Mouse (Mus musculus) CD4-positive helper T cell, adult 2 months (primary cell): ENCODE measurements around the gene Ints3.

ENCODE experiments used
- DNase-seq: peaks from one replicate; pipeline ENCODE4 v3.0.0-alpha.2; 2012; ENCODE audit warnings: low read depth, missing footprints, low spot score

Ints3 gene

DNA sequence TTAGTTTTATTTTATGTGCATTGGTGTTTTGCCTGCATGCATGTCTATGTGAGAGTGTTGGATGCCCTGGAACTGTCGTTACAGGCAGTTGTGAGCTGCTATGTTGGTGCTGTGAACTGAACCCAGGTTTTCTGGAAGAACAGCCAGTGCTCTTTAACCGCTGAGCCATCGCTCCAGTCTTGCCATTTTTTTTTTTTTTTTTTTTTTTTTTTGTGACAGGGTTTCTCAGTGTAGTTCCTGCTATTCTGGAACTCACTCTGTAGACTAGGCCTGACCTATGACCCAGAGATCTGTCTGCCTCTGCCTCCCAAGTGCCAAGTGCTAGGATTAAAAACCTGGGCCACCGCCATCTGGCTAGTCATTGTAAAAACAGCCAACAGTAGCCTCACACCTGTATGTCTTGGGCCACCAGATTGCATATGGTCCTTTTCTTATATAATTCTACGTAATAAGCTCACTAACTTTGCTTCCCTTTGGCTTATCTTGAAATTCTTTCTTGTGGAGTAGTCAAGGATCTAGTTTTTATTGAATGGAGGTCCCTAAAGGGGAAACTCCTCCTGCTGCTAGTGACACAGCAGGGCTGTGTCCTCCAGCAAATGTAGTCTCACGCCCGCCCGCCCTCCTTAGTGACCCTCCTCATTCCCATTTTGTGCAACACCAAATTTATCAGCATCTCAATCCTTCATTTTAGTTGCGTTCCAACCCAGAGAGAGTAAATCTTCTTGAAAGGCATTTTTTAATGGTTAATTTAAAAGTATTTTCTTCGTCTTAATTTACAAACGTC, 12.2 kb upstream of the Ints3 start:
- no peak for DNase-seq

DNA sequence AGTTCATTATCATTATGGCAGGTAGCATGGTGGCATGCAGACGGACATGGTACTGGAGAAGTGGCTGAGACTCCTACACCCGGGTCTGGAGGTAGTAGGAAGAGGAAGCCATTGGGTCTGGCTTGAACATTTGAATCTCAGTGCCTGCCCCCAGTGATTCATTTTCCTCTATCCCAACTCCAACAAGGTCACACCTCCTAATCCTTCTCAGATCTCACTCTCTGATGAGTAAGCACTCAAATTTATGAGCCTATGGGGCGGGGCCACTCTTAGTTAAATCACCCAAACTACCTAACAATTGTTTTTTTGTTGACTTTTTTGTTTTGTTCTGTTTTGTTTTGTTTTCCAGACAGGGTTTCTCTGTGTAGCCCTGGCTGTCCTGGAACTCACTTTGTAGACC, 10.6 kb upstream of the Ints3 start:
- DNase-seq: no peak

- no peak for DNase-seq
These were observed 7.3 kb upstream of the Ints3 start for GRCm38 (mm10) chr3:90440756-90441155.

GRCm38 (mm10) chr3:90437131-90437530, 3.7 kb upstream of the Ints3 start:
- DNase-seq: no peak

GRCm38 (mm10) chr3:90434073-90434730, 780 bp upstream of the Ints3 start:
- no peak for DNase-seq

DNA sequence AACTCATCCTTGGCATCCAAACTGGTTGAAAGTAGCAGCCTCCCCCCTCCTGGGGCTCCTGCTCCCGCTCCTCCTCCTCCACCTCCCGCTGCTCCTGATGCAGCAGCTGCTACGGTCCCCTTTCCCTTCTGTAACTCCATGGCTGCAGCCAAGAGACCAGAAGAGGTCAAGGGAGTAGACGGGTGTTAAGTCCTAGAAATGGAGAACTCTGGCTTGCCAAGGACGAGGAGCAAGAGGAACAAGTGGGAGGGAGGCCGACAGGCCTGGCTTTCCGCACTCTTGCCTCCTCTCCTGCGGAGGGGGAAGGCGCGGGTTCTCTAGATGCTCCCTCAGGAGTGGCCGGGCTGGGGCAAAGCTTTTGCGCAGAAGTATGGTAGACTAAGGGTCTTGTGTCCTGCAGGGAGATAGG, 607 bp downstream of the Ints3 start:
- no peak for DNase-seq

DNA sequence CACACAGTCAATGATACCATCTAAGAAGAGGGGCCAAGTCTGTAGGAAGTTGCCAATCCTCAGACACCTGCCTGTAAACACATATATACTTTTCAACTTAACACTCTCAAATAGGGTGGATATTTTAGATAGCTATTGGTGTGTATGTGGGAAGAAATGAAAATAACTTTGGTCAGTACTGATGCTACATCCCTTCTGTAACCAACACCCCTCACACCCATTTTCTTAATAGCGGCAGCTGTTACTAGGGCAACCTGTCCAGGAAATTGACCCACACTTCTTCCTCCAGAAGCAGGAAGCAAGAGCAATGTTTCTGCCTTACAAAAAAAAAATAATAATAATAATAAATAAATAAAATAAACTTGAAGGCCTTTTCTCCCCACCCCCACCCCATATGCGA, 1.1 kb downstream of the Ints3 start:
- DNase-seq: no peak

GRCm38 (mm10) chr3:90429576-90429975, 3.8 kb downstream of the Ints3 start:
- no peak for DNase-seq

GRCm38 (mm10) chr3:90428186-90428585, 5.2 kb downstream of the Ints3 start:
- no peak for DNase-seq

GRCm38 (mm10) chr3:90427574-90427973, 5.8 kb downstream of the Ints3 start:
- no peak for DNase-seq

- no peak for DNase-seq
These were observed 7.9 kb downstream of the Ints3 start for GRCm38 (mm10) chr3:90425499-90425898.

GRCm38 (mm10) chr3:90423549-90423948, 9.9 kb downstream of the Ints3 start:
- DNase-seq: no peak

DNA sequence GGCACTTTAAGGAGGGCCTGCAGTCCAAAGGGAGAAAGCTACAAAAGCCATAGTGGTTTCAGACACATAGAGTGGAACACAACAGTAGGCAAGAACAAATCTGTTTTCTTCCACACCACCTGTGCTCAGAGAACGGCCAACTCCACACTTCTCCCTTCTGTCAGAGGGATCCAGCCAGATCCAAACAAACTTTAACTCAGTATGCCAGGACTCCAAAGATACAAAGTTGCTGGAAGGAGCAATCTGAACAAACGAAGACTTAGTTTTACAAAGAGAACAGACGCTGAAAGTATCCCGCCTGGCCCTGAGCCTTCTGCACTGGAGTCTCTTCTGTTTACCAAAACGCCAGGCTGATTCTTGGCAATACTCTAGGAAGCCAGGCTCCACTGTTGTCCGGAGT, 12.7 kb downstream of the Ints3 start:
- no peak for DNase-seq

- DNase-seq: no peak
These were observed 20.4 kb downstream of the Ints3 start for GRCm38 (mm10) chr3:90413011-90413396.

DNA sequence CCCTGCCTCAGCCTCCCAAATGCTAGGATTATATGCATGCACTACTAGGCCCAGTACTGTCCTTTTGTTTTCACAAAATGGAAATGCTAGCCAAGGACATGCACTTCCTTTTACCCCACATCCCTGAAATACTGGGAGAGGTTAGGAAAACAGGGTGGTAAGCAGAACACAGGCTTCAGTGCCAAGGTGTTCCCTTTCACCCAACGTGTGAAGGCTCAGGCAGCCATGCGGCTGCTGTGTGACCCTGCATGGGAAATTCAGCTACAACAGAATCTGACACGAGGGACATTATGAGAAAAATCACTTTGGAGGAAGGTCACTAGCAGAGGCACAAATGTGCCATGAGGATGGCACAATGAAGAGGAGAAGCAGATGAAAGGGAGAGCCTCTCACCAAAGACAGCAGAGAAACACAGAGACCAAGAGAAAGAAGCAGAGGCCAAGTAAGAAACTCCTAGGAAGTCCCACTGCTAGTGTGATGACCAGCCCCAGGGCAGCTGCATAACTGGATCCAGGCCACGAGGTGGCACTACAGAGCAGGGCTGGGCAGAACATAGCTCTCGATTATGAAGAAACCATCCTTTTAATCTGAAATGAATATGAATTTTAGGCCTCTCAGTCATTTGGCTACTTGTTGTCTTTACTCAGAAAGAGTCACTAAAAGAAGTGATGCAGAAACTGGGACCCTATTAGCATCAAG, 21.0 kb downstream of the Ints3 start:
- peak; percentile 59 for DNase-seq

- DNase-seq: no peak
These were observed 24.7 kb downstream of the Ints3 start for GRCm38 (mm10) chr3:90408721-90409120.

DNA sequence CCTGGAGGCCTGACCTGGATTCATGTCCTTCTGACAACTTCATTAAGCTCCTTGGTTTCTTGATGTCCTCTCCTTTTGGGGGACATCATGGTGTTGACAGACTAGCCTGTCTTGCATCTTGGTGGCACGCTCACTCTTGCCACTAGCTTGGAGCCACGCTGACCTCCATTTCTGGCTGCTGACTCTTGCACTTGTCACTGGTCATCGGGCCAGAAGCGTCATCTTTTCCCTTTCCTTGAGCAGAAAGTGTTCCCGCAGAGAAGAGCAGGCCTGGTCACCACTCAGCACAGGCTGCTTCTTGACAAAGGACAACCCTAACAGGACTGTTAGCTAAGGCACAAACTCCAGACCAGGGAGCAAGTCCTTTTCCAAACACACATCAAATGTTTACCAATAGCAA, 27.0 kb downstream of the Ints3 start:
- no peak for DNase-seq

GRCm38 (mm10) chr3:90404609-90405008, 28.8 kb downstream of the Ints3 start:
- DNase-seq: no peak

DNA sequence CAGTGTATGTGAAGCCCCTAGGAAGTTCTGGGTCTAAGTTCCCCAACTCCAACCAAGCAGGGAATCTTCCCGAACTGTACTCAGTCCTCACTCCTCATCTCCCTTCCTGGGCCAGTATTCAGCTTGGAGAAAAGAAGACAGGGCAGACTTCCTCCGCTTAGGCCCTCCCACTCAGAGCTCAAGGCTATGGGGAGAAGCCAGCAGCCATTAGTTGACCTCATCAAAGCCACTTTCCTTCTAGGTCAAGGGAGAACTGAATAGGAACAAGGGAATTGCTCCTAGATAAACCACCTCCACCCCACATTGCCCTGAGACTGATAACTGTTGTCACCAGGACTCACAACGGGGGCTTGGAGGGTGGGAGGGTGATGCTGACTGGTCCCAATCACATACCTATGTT, 29.3 kb downstream of the Ints3 start:
- no peak for DNase-seq

DNA sequence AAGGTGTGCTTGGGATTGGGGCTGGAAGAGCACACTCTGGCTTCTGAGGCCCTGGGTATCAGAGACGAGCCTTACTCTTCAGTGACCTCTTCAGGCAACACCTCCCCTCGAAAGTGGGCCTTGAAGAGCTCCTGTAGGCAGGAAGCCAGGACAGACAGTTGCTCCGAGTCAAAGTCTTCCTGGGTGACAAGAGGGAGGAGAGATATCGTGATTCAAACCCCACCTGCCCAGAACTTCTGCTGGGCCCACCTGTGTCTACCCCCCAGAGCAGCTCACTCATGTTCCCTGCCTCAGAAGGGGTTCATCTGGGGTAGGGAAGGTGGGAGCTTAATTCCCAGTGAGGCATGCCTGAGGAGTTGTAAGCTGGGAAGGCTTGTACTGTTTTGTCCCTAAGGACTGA, 32.4 kb downstream of the Ints3 start:
- no peak for DNase-seq

- no peak for DNase-seq
These were observed 37.8 kb downstream of the Ints3 start for GRCm38 (mm10) chr3:90395629-90396028.

DNA sequence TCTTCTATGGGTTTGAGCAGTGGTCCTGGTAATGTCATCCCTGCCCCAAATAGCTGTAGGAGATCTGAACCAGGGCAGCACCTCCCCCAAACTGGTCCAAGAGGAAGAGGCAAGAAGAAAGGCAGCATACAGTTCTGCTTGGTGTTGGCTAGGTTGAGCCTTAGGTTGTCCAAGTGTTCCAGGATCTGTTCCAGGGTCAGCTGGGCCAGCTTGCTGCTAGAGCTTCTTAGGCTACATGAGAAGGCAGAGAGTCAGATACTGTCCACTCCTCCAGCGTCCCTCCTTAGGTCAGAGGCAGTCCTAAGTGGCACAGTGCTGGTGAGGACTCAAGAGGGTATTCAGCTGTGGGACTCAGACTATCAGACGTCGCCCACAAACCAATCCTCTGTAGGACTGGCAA, 40.8 kb downstream of the Ints3 start:
- no peak for DNase-seq

DNA sequence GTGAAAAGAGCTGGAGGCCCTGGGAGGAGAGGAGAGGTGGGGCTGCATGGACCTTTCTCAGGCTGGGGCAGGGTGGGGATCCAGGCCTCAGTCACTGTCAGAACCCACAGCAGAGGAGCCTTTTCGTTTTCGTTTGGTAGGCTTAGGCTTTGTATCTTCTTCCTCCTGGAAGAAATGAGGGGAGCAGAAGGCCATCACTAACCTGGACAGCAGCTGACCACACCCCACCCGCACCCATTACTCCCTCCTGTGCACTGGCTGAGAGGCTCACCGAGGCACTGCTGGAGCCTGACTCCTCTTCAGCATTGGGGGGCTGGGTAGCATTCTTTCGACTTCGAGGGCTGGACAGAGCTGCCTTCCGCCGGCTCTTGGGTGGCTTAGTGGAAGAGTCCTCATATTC, 41.5 kb downstream of the Ints3 start:
- DNase-seq: no peak
